Mouse (Mus musculus) erythroblast, embryonic 14.5 days (primary cell): ENCODE measurements at regions not wholly inside any gene's neighbourhood (a gene's known extent, or its start where the extent isn't known, plus 50 kb on each side); places are given as distances from the start of the nearest gene placed in this dataset.

ENCODE experiments used
- GATA1 ChIP-seq: IDR thresholded peaks from 2 replicates; pipeline ENCODE4 v1.6.1; 2012; ENCODE audit warnings: low read length, inconsistent platforms, mixed read lengths
- TAL1 ChIP-seq: IDR thresholded peaks from 3 replicates; pipeline ENCODE4 v1.6.1; 2012; ENCODE audit warnings: low read length, inconsistent platforms, mixed read lengths

DNA sequence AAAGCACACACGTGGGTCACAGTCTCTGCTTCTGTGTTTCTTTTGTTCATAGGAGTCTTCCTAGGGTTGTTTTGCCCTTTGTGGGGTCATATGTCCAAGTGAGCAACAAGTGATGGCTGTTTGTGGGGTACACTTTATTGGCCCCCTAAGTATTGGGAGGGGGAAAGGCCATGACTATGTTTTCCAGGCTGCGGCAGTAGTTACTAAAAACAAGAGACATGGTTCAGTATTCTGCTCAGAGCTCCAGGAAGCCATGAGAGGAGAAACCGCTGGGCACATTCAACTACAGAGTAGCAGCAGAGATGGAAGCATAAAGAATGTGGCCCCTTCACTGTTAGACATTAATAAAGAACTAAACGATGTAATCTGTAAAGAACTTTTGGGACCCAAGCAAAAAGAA, 154.7 kb downstream of the Lmo4 start:
- no peak for TF ChIP-seq GATA1
- TF ChIP-seq TAL1: no peak
